Mouse (Mus musculus): ENCODE measurements around the gene Henmt1. TPM values are rescaled to one million over a fixed set of nuclear protein-coding genes. Genes with fewer than 3 reads are reported as not detected.

Gene Henmt1
- polyA plus RNA-seq, 1 experiment from 2014 or later: 0.44 TPM

DNA sequence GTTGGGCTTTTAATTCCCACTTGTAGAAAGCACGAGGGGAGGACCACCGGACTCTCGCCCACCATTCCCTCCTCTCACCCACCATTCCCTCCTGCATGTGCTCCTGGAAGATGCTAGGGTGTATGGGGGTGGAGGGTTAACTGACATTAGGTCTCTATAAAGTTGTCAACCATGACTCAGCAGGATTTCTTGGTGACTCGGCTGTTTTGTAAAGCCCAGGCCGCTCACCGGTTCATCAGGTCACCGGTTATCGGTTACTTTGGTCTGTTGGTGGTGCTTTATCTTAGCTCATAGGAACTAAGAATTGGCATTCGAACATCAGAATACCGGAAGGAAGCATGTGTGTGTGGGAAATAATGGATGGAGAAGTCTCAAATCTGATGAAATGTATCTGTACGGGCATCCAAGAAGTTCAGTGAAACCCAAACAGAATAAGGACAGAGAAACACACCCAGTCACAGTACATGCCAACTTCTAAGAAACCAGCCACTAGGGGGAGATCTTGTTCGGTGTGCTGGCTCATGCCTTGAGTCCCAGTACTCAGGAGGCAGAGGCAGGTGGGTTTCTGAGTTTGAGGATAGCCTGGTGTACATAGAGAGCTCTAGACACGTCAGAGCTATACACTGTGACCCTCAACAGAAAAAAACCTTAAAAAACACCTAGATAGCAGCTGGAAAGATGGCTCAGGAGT, 37.8 kb downstream of the Henmt1 start:
- 90% methylated on average over 13 of the region's 13 CpGs for WGBS
- peaks cover 25% of the 10 kb centered on the region; the same call in 1 of the 2 replicates for H3K36me3 ChIP-seq
- no peak for ATAC-seq (ENCODE audit: insufficient read depth, low FRiP score, low read depth)
- H3K27ac ChIP-seq: no peak overlapping the region
- no peaks in the 10 kb centered on the region for H3K27me3 ChIP-seq (replicated peaks)
- no peak overlapping the region for H3K4me3 ChIP-seq (replicated peaks)
- H3K9me3 ChIP-seq: no peaks in the 10 kb centered on the region
- no peak overlapping the region for H3K4me2 ChIP-seq
- H3K4me1 ChIP-seq: no peaks in the 10 kb centered on the region
- no peak overlapping the region for H3K9ac ChIP-seq

DNA sequence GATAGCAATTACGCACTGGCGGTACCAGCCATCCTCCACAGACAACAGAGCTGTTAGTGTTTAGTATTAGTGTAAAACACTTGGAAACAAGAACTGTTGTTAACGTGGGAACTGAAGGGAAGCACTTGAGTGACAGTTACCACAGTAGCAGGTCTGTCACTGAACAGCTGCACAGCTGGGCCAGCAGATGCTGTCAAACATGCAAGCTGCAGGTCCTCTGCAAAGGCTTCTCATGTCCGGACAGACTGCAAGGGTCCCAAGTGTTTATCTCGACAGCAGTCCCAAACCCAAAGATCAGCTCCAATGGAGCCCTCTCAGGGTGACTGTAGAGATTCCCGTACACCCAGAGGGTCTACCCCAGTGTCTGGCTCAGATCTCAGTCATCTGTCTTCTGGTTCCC, 42.3 kb downstream of the Henmt1 start:
- 74% methylated on average over 6 of the region's 6 CpGs for WGBS
- no peak for ATAC-seq (ENCODE audit: insufficient read depth, low FRiP score, low read depth)
- no peak overlapping the region for H3K4me3 ChIP-seq (replicated peaks)
- H3K4me2 ChIP-seq: no peak overlapping the region
- peaks cover 25% of the 10 kb centered on the region; the same call in 1 of the 2 replicates for H3K36me3 ChIP-seq
- H3K27me3 ChIP-seq (replicated peaks): no peaks in the 10 kb centered on the region
- no peaks in the 10 kb centered on the region for H3K9me3 ChIP-seq
- no peaks in the 10 kb centered on the region for H3K4me1 ChIP-seq
- no peak overlapping the region for H3K9ac ChIP-seq
- no peak overlapping the region for H3K27ac ChIP-seq

DNA sequence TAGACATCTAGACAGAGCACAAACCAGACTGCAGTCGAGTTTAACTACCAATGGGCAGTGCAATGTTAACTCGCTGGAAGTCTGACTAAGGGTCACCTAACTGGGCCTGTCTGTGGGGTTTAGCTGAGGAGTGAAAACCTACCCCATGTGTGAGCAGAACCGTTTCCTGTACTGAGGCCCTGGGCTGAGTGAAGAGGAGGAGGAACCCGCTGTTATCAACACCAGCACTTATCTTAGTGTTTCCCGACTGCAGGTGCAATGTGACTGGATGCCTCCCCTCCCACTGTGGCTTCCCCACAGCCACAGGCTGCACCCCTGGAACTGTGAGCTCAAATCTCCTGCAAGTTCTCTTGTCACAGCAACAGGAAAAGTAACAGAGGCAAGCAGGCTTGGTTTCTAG, 44.3 kb downstream of the Henmt1 start:
- no peaks in the 10 kb centered on the region for H3K4me1 ChIP-seq
- no peaks in the 10 kb centered on the region for H3K27me3 ChIP-seq (replicated peaks)
- no peak overlapping the region for H3K4me2 ChIP-seq
- WGBS: 64% methylated on average over 5 of the region's 5 CpGs
- no peak for ATAC-seq (ENCODE audit: insufficient read depth, low FRiP score, low read depth)
- H3K9me3 ChIP-seq: no peaks in the 10 kb centered on the region
- no peak overlapping the region for H3K9ac ChIP-seq
- H3K36me3 ChIP-seq: peaks cover 19% of the 10 kb centered on the region
- no peak overlapping the region for H3K4me3 ChIP-seq (replicated peaks)
- H3K27ac ChIP-seq: no peak overlapping the region

DNA sequence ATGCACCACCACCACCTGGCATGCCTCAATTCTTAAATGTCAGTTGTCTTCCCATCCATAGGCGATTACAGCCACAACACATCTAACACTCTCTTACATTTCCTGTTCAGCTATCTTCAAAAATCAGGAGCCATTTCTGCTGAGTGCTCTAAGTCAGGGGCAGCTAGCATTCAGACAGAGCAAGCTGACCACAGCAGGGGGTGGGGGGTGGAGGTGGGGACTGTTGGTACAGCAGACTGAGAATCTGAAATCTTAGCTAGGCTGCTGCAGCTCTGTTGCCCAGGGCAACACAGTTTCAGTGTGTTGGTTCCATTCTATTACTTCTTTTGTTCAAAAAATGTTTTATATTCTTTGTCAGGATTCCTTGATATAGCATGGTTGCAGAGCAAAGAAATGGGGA, 46.9 kb downstream of the Henmt1 start:
- Histone ChIP-seq H3K4me1 (no peaks in the 10 kb centered on the region), H3K36me3 (peaks cover 9% of the 10 kb centered on the region; the same call in 1 of the 2 replicates), H3K4me2 (no peak overlapping the region), H3K9me3 (no peaks in the 10 kb centered on the region), H3K4me3 (replicated peaks) (no peak overlapping the region), H3K27ac (no peak overlapping the region), H3K9ac (no peak overlapping the region), H3K27me3 (replicated peaks) (no peaks in the 10 kb centered on the region)
- WGBS: 78% methylated on average over 1 of the region's 1 CpGs
- no peak for ATAC-seq (ENCODE audit: insufficient read depth, low FRiP score, low read depth)

DNA sequence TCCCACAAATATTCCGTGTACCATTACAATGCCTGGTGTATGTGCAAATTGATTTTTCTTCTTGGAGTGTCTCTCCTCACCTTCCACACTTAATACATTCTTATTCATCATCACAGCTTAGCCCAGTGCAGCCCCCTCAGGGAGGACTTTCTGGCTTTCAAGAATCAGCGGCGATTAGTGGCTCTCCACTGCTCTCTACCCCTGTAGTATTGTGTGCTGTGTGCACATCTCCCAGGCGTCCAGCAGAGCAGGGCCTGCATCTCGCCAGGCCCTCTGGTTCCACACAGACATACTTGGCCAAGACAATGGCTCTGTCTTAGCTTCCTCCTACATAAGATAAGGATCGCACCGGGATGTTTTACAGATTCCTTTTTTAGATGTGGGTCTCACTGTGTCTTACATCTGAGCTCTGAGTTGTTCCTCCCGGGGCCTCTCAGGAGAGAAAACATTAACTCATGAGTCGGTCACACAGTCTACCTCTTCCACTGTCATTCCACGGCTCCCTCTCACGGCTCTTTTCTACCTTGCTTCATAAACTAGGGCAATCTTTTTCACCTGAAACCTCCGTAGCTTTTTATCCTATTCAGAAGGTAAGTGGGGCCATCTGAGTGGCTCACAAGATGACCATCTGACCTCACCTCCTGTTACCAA, 47.5 kb downstream of the Henmt1 start:
- no peak for ATAC-seq (ENCODE audit: insufficient read depth, low FRiP score, low read depth)
- WGBS: 78% methylated on average over 12 of the region's 12 CpGs
- H3K4me1 ChIP-seq: no peaks in the 10 kb centered on the region
- no peak overlapping the region for H3K4me3 ChIP-seq (replicated peaks)
- H3K4me2 ChIP-seq: no peak overlapping the region
- no peak overlapping the region for H3K9ac ChIP-seq
- no peaks in the 10 kb centered on the region for H3K9me3 ChIP-seq
- no peak overlapping the region for H3K27ac ChIP-seq
- peaks cover 11% of the 10 kb centered on the region; the same call in 1 of the 2 replicates for H3K36me3 ChIP-seq
- no peaks in the 10 kb centered on the region for H3K27me3 ChIP-seq (replicated peaks)

DNA sequence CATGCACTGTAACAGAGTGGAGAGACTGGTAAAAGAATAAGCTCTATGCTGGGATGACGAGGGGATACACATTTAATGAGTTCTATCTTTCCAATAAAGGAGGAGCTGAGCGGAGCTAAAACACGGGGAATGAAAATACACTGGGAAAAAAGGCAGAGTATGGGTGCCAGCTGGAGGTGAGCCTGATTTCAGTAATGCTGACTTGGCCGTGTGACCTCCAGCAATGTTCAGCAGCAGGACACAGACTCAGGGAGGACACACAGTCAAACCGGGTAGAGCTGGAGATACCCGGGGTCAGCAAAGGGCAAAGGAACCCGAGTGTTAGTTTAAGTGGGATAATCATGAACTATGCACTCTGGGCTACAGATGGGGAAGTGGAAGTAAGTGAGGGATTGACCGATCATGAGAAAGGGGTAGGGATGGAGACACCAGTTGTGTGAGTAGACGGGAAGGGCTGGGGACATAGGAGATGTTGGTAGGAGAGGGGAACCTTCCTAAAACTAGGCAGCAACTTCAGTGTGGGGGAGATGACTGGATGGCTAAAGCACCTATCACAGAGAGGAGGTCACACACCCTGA, 50.4 kb downstream of the Henmt1 start:
- no peaks in the 10 kb centered on the region for H3K27me3 ChIP-seq (replicated peaks)
- no peak overlapping the region for H3K4me3 ChIP-seq (replicated peaks)
- ATAC-seq (ENCODE audit: insufficient read depth, low FRiP score, low read depth): no peak
- H3K36me3 ChIP-seq: peaks cover 19% of the 10 kb centered on the region
- no peak overlapping the region for H3K4me2 ChIP-seq
- no peaks in the 10 kb centered on the region for H3K9me3 ChIP-seq
- 79% methylated on average over 9 of the region's 9 CpGs for WGBS
- H3K27ac ChIP-seq: no peak overlapping the region
- H3K9ac ChIP-seq: no peak overlapping the region
- no peaks in the 10 kb centered on the region for H3K4me1 ChIP-seq

DNA sequence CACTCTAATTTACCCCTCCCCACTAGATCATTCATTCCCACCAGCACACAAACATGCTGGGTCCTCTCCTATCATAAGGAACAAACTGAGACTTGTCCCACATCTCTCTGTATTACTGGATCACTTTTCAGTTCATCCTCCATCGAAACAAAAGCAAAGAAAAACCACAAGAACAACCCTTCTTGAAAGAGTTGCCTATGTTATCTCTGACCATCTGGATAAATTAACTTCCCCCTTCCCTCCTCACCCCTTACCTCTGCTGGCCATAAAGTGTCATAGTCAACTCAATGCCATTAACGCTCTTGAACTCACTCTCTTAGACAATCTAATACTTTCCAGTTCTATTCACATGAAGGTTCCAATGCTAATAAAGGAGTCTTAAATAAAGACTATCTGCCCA, 54.8 kb downstream of the Henmt1 start:
- Histone ChIP-seq H3K4me2 (no peak overlapping the region), H3K4me1 (no peaks in the 10 kb centered on the region), H3K9me3 (no peaks in the 10 kb centered on the region), H3K4me3 (replicated peaks) (no peak overlapping the region), H3K36me3 (peaks cover 12% of the 10 kb centered on the region; the same call in 1 of the 2 replicates), H3K27ac (no peak overlapping the region), H3K9ac (no peak overlapping the region), H3K27me3 (replicated peaks) (no peaks in the 10 kb centered on the region)
- no peak for ATAC-seq (ENCODE audit: insufficient read depth, low FRiP score, low read depth)
- 89% methylated on average over 2 of the region's 2 CpGs for WGBS

DNA sequence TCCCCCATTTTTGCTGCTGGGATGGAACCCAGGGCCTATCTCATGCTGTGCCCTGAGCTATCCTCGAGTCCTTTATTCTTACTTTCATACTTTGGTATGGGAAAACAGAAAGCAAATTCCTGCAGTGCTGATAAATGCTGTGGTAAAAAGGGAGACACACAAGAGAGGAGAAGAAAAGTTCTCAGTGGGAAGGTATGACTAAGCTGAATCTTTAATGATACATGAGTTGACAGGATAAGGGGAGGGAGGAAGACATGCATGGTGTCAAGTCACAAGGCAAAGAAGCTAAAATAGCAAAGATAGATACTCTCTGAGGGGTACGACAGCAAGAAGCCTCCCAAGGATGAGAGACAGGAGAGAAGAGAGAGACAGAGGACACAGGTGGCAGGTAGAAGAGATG, 55.7 kb downstream of the Henmt1 start:
- no peak overlapping the region for H3K9ac ChIP-seq
- peaks cover 12% of the 10 kb centered on the region; the same call in 1 of the 2 replicates for H3K36me3 ChIP-seq
- no peak overlapping the region for H3K4me3 ChIP-seq (replicated peaks)
- no peak for ATAC-seq (ENCODE audit: insufficient read depth, low FRiP score, low read depth)
- 80% methylated on average over 2 of the region's 2 CpGs for WGBS
- H3K9me3 ChIP-seq: no peaks in the 10 kb centered on the region
- no peak overlapping the region for H3K4me2 ChIP-seq
- H3K27me3 ChIP-seq (replicated peaks): no peaks in the 10 kb centered on the region
- no peaks in the 10 kb centered on the region for H3K4me1 ChIP-seq
- H3K27ac ChIP-seq: no peak overlapping the region

DNA sequence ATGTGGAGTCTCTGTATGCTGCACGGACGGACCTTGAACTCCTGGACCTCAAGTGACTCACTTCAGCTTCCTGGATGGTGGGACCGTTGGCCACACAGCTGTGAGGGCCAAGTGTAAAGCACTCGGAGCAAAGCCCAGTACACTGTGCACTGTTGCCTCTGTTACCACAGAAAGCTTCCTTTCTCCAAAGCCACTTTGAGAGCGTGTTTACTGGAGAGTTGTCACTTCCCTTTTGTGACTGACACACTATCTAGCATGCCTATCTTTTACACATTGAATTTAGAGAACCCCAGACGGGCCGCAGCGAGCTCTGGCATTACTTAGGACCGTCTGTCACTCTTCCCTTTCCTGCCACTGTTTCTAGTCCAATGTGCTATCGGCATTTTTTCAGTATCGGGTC, 57.6 kb downstream of the Henmt1 start:
- no peak for ATAC-seq (ENCODE audit: insufficient read depth, low FRiP score, low read depth)
- WGBS: 59% methylated on average over 11 of the region's 11 CpGs
- H3K4me1 ChIP-seq: no peaks in the 10 kb centered on the region
- H3K9me3 ChIP-seq: no peaks in the 10 kb centered on the region
- no peak overlapping the region for H3K4me2 ChIP-seq
- H3K36me3 ChIP-seq: peaks cover 9% of the 10 kb centered on the region
- no peak overlapping the region for H3K27ac ChIP-seq
- no peak overlapping the region for H3K4me3 ChIP-seq (replicated peaks)
- H3K9ac ChIP-seq: no peak overlapping the region
- H3K27me3 ChIP-seq (replicated peaks): no peaks in the 10 kb centered on the region

DNA sequence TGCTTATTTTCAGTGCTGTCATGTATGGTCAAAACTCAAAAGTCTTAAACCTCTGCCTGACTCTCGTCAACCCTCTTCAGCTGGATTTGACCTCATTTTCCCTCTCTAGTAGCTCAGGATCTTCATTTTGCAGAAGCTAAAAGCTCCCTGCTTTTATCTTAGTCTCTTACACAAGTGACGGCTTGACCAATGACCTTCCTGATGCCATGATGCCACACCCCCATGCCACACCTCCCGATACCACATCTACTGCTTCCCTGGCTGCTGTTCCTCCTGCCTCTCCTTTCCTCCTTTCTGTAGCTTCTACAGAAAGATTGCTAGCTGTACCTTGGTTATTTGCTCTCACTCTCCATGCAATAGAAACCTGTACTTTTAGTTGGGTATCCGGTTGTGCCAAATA, 58.1 kb downstream of the Henmt1 start:
- no peak overlapping the region for H3K4me2 ChIP-seq
- 55% methylated on average over 4 of the region's 4 CpGs for WGBS
- H3K36me3 ChIP-seq: peaks cover 14% of the 10 kb centered on the region
- H3K9ac ChIP-seq: no peak overlapping the region
- H3K4me3 ChIP-seq (replicated peaks): no peak overlapping the region
- no peak for ATAC-seq (ENCODE audit: insufficient read depth, low FRiP score, low read depth)
- H3K27ac ChIP-seq: no peak overlapping the region
- H3K9me3 ChIP-seq: no peaks in the 10 kb centered on the region
- no peaks in the 10 kb centered on the region for H3K27me3 ChIP-seq (replicated peaks)
- no peaks in the 10 kb centered on the region for H3K4me1 ChIP-seq

DNA sequence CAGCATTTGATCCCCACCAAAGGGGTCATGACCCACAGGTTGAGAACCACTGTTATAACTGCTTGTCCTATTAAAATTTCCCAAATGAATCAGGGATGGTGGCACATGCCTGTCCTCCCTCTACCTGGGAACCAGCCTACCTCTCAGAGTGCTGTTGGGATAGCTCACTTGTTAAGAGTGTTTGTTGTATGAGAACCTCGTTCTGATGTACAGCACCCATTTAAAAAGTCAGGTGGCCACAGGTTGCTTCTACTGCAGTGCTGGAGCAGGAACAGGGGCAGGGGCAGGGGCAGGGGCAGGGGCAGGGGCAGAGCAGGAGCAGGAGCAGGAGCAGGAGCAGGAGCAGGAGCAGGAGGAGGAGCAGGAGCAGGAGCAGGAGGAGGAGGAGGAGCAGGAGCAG, 59.5 kb downstream of the Henmt1 start:
- Histone ChIP-seq H3K36me3 (peaks cover 6% of the 10 kb centered on the region; the same call in 1 of the 2 replicates), H3K4me2 (no peak overlapping the region), H3K27ac (no peak overlapping the region), H3K9ac (no peak overlapping the region), H3K9me3 (no peaks in the 10 kb centered on the region), H3K4me3 (replicated peaks) (no peak overlapping the region), H3K27me3 (replicated peaks) (no peaks in the 10 kb centered on the region), H3K4me1 (no peaks in the 10 kb centered on the region)
- ATAC-seq (ENCODE audit: insufficient read depth, low FRiP score, low read depth): no peak
- 77% methylated on average over 1 of the region's 1 CpGs for WGBS

DNA sequence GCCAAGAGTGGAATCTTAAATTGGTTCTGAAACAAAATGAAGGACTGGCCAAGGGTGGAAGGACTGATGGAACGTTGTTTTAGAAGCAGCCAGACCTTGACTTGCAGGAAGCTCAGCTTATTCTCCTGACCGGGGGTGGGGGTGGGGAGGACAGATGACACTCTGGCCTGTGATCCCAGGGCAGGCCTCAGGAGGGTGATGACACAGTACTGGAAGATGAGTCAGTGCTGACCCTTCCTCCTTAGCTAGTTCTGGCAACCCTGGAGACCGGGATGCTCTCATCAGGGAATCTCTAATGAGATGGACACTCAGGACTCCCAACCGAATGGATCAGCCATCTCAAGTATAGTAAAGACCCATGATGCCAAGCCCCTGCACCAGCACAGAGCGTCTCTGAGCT, 66.1 kb downstream of the Henmt1 start:
- Histone ChIP-seq H3K9ac (no peak overlapping the region), H3K9me3 (no peaks in the 10 kb centered on the region), H3K4me2 (no peak overlapping the region), H3K27ac (no peak overlapping the region), H3K36me3 (peaks cover 6% of the 10 kb centered on the region; the same call in 1 of the 2 replicates), H3K4me3 (replicated peaks) (no peak overlapping the region), H3K27me3 (replicated peaks) (no peaks in the 10 kb centered on the region), H3K4me1 (no peaks in the 10 kb centered on the region)
- WGBS: 85% methylated on average over 5 of the region's 5 CpGs
- ATAC-seq (ENCODE audit: insufficient read depth, low FRiP score, low read depth): no peak
